Mouse (Mus musculus): ENCODE results near the gene Rad51b.

DNA sequence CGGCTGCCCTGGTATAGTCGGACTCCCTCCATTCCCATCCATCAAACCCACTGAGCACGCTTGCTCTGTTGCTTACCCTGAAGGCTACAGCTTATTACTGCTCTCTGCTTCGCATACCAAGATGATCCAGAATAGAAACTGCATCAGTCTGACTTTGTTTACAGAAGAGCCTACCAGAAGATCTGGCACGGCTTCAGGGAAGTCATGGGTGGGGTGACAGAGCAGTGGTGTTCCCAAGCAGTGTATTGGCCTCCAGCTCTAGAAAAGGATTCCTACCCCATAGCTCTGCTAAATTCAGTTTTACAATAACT, 411.3 kb downstream of the Rad51b start:
- TF ChIP-seq CTCF (IDR thresholded peaks at IDR 0.05; ENCODE audit: low read depth, low read length) = no peak
- TF ChIP-seq POLR2A (IDR thresholded peaks at IDR 0.05; ENCODE audit: insufficient read depth, low read length) = no peak
- no peak for TF ChIP-seq EP300 (IDR thresholded peaks at IDR 0.05; ENCODE audit: insufficient read depth, low read depth, low read length)
